Mouse (Mus musculus) intestine, embryonic 15.5 days (tissue): Measurements from ENCODE around the gene Kif3c. TPM values are rescaled to one million over a fixed set of nuclear protein-coding genes. Genes with fewer than 3 reads are reported as not detected.

Experiments used
- ATAC-seq: fragments of 200-750 bp; cut with Nextera tagmentation; 2 replicates; pipeline ENCODE4 v1.8.0; 2017; ENCODE audit warnings: moderate TSS enrichment, moderate library complexity
- H3K27ac ChIP-seq: fragments of 300-500 bp; sonication (generic); 2 replicates; pipeline ENCODE4 v1.5.1; 2015; ENCODE audit warnings: mild to moderate bottlenecking, inconsistent platforms
- H3K27me3 ChIP-seq: fragments of 300-500 bp; sonication (generic); replicated peaks from 2 replicates; pipeline ENCODE4 v1.6.1; 2015; ENCODE audit warnings: inconsistent platforms
- H3K36me3 ChIP-seq: fragments of 300-500 bp; sonication (generic); 2 replicates; pipeline ENCODE4 v1.6.1; 2015; ENCODE audit warnings: inconsistent platforms
- H3K4me1 ChIP-seq: fragments of 300-500 bp; sonication (generic); replicated peaks from 2 replicates; pipeline ENCODE4 v1.6.1; 2015; ENCODE audit warnings: inconsistent platforms
- H3K4me2 ChIP-seq: fragments of 300-500 bp; sonication (generic); replicated peaks from 2 replicates; pipeline ENCODE4 v1.6.1; 2015; ENCODE audit warnings: mild to moderate bottlenecking, inconsistent platforms
- H3K4me3 ChIP-seq: fragments of 300-500 bp; sonication (generic); replicated peaks from 2 replicates; pipeline ENCODE4 v1.5.1; 2015; ENCODE audit warnings: inconsistent platforms
- H3K9ac ChIP-seq: fragments of 300-500 bp; sonication (generic); 2 replicates; pipeline ENCODE4 v1.6.1; 2015; ENCODE audit warnings: inconsistent platforms
- H3K9me3 ChIP-seq: fragments of 300-500 bp; sonication (generic); 2 replicates; pipeline ENCODE4 v1.6.1; 2016; ENCODE audit warnings: inconsistent platforms
- WGBS: fragments of 180-500 bp; shearing (Covaris S2); methylation state at CpG from one replicate; pipeline ENCODE4 v1.1.7; 2015; 5-methylcytosine and 5-hydroxymethylcytosine counted together
- polyA plus RNA-seq: library from polyadenylated mRNA; unstranded; fragments of >200 nt; fragmentation: Nextera tagmentation; extraction: Ambion mirVana; gene quantifications from 2 replicates; pipeline ENCODE4 v1.2.1, GENCODE M21; 2015

Gene Kif3c
- polyA plus RNA-seq, 1 experiment from 2014 or later, result 8.7 TPM

GRCm38 (mm10) chr12:3373566-3373965, 8.6 kb downstream of the Kif3c start:
- WGBS, result 95% methylated on average over 6 of the region's 6 CpGs
- no peak for ATAC-seq

GRCm38 (mm10) chr12:3374552-3374951, 9.6 kb downstream of the Kif3c start:
- no peaks in the 10 kb centered on the region for H3K27me3 ChIP-seq
- H3K36me3 ChIP-seq, result no peaks in the 10 kb centered on the region
- H3K4me2 ChIP-seq, result no peak overlapping the region
- no peak overlapping the region for H3K9ac ChIP-seq
- no peaks in the 10 kb centered on the region for H3K4me1 ChIP-seq
- ATAC-seq, result no peak
- no peaks in the 10 kb centered on the region for H3K9me3 ChIP-seq
- WGBS, result 73% methylated on average over 5 of the region's 5 CpGs
- no peak overlapping the region for H3K27ac ChIP-seq
- H3K4me3 ChIP-seq, result no peak overlapping the region

More at GRCm38 (mm10) chr12:3373566-3373965, 8.6 kb downstream of the Kif3c start:
- Histone ChIP-seq H3K9ac (no peak overlapping the region), H3K4me3 (no peak overlapping the region), H3K27me3 (no peaks in the 10 kb centered on the region), H3K36me3 (no peaks in the 10 kb centered on the region), H3K4me1 (peaks cover 4% of the 10 kb centered on the region; the same call in 1 of the 2 replicates), H3K4me2 (no peak overlapping the region), H3K9me3 (no peaks in the 10 kb centered on the region), H3K27ac (no peak overlapping the region)

DNA sequence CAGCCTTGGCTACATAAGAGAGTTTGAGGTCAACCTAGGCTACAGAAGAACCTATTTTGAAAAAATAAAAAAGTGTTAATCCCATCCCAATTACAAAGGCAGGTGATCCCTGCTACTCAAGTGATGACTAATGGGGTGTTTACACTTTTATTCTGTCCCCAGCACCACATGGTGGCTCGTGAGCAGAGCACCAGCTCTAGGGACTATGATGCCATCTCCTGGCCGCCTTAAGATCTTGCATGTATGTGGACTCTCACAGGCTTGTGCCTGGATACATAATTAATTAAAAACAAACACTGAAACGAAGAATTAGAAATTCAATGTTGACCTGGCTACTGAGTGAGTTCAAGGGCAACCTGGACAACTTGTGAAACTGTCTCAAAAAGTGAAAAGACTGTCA, 12.3 kb downstream of the Kif3c start:
- 27% methylated on average over 3 of the region's 3 CpGs for WGBS

DNA sequence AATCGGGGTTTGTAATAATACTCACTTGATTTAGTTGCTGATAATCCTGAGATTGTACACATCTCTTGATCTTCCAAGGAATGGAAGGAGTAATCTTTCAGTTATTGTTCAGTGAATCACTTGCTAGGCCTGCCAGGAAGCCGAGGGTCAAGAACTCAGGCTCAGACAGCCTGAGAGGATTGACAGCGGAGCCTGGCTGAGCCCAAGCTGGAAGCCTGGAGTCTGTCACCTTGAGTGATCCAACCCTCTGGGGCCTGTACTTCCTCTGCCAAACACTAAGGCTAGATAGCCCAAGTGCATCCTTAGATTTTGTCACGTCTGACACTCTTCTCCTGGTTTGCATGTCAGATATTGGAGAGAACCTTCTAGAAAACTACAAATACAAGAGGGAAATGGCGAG, 12.8 kb downstream of the Kif3c start:
- no peak for ATAC-seq
- WGBS, result 69% methylated on average over 5 of the region's 5 CpGs

More for the DNA sequence above, 12.3 kb downstream of the Kif3c start:
- H3K27ac ChIP-seq, result no peak overlapping the region
- H3K4me2 ChIP-seq, result no peak overlapping the region
- H3K9ac ChIP-seq, result no peak overlapping the region
- H3K36me3 ChIP-seq, result no peaks in the 10 kb centered on the region
- no peaks in the 10 kb centered on the region for H3K9me3 ChIP-seq
- no peaks in the 10 kb centered on the region for H3K27me3 ChIP-seq
- no peak for ATAC-seq
- H3K4me1 ChIP-seq, result no peaks in the 10 kb centered on the region
- no peak overlapping the region for H3K4me3 ChIP-seq

DNA sequence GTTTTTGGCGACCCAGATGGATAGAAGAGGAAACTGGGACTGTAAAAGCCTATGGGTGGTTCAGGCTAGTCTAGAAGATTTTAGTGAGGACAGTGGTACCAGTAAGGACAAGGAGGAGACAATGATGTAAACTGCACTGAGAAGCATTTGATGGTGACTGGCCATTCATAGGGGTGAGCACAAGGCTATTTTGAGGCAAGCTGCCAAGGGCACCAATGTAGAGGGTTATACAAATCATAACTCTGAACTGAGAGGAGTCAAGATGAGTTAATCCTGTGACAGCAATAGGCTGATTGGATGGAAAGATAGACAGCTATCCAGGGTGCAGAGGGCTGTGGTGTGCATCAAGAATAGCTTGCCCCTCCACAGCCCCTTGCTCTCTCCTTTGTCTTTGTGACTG, 19.9 kb downstream of the Kif3c start:
- Histone ChIP-seq H3K4me1 (no peaks in the 10 kb centered on the region), H3K27ac (no peak overlapping the region), H3K9me3 (no peaks in the 10 kb centered on the region), H3K36me3 (no peaks in the 10 kb centered on the region), H3K4me2 (no peak overlapping the region), H3K9ac (no peak overlapping the region), H3K4me3 (no peak overlapping the region), H3K27me3 (no peaks in the 10 kb centered on the region)
- no peak for ATAC-seq
- WGBS, result 50% methylated on average over 1 of the region's 1 CpGs

More for the DNA sequence above, 12.8 kb downstream of the Kif3c start:
- no peak overlapping the region for H3K4me2 ChIP-seq
- H3K27me3 ChIP-seq, result no peaks in the 10 kb centered on the region
- H3K36me3 ChIP-seq, result no peaks in the 10 kb centered on the region
- no peak overlapping the region for H3K9ac ChIP-seq
- H3K9me3 ChIP-seq, result no peaks in the 10 kb centered on the region
- no peak overlapping the region for H3K4me3 ChIP-seq
- no peak overlapping the region for H3K27ac ChIP-seq
- H3K4me1 ChIP-seq, result no peaks in the 10 kb centered on the region

DNA sequence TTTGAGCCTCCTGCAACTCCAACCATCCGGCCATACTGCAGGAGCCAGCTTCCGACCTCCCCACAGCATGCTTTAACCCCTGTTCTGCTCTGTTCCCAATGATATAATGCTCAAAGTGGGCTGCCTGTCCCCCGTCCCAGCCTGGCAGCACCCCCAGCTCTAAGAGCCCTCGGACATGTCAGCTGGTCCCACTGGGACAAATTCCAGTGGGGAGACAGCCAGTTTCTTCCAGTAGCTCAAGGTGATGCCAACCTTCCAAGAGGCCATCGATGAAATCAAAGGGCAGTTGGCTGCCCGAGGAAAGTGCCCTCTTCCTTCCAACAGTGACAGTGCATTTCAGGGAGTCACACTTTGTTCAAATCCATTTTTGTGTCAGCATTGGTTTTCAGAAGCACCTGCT, 20.3 kb downstream of the Kif3c start:
- Histone ChIP-seq H3K9ac (no peak overlapping the region), H3K9me3 (no peaks in the 10 kb centered on the region), H3K36me3 (no peaks in the 10 kb centered on the region), H3K27ac (no peak overlapping the region), H3K27me3 (no peaks in the 10 kb centered on the region), H3K4me1 (no peaks in the 10 kb centered on the region), H3K4me3 (no peak overlapping the region), H3K4me2 (no peak overlapping the region)
- ATAC-seq, result no peak
- 81% methylated on average over 6 of the region's 6 CpGs for WGBS

DNA sequence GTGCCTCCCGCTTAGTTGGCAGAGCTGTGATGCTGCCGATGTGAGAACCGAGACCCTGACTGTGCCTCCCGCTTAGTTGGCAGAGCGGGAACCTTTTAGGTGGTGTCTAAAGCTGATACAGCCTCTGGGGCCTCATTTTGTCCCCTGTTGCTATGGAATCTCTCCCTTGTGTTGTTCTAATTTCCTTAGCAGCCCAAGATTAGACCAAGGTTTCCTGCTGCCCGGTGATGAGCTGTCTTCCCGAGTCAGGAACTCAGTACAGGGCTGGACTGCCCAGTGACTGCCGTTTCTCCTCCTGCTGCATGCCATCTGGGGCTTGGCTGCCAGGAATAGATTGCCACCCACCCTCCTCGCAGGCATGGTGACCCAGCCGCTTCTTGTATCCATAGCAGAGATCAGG, 21.0 kb downstream of the Kif3c start:
- WGBS, result 79% methylated on average over 10 of the region's 10 CpGs
- no peaks in the 10 kb centered on the region for H3K36me3 ChIP-seq
- H3K9ac ChIP-seq, result no peak overlapping the region
- no peak for ATAC-seq
- no peak overlapping the region for H3K4me3 ChIP-seq
- H3K4me2 ChIP-seq, result no peak overlapping the region
- no peaks in the 10 kb centered on the region for H3K4me1 ChIP-seq
- H3K27ac ChIP-seq, result no peak overlapping the region
- no peaks in the 10 kb centered on the region for H3K9me3 ChIP-seq
- no peaks in the 10 kb centered on the region for H3K27me3 ChIP-seq

DNA sequence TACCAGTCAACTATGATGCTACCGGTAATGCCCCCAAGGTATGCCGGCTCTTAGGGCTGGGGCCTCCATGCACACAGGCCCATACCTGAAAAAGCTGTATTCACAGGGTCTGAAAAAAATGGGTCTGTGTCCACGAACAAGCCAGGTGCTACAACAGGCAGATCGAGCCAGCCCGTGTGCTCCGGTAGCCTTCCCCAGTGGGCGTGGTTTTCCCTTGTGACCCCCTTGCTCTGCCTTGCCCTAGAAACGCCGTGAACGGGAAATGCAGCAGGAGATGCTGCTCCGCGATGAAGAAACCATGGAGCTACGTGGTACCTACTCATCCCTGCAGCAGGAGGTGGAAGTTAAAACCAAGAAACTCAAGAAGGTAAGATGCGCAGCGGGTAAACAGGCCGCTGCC, 23.0 kb downstream of the Kif3c start:
- no peak overlapping the region for H3K4me3 ChIP-seq
- no peak overlapping the region for H3K27ac ChIP-seq
- no peak overlapping the region for H3K4me2 ChIP-seq
- 93% methylated on average over 16 of the region's 16 CpGs for WGBS
- H3K27me3 ChIP-seq, result no peaks in the 10 kb centered on the region
- no peaks in the 10 kb centered on the region for H3K9me3 ChIP-seq
- H3K9ac ChIP-seq, result no peak overlapping the region
- ATAC-seq, result no peak
- no peaks in the 10 kb centered on the region for H3K4me1 ChIP-seq
- H3K36me3 ChIP-seq, result no peaks in the 10 kb centered on the region

DNA sequence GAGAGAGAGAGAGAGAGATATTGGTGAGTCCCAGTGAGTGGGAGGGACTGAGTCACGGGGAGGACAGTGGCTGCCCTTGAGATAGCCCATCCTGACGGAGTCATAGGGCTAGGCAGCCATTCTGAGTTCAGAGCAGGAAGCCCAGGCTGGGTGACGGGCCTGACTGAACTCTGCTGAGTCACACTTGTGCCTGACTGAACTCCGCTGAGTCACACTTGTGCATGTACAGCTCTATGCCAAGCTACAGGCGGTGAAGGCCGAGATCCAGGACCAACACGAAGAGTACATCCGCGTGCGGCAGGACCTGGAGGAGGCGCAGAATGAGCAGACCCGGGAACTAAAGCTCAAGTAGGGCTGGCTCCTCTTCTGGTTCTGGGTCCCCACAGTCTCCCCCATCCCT, 24.5 kb downstream of the Kif3c start:
- Histone ChIP-seq H3K4me1 (no peaks in the 10 kb centered on the region), H3K27me3 (no peaks in the 10 kb centered on the region), H3K9me3 (no peaks in the 10 kb centered on the region), H3K27ac (no peak overlapping the region), H3K4me3 (no peak overlapping the region), H3K9ac (no peak overlapping the region), H3K4me2 (no peak overlapping the region), H3K36me3 (no peaks in the 10 kb centered on the region)
- 0 out of 2 replicates have a peak, but pooled peaks have one; percentile 32 for ATAC-seq
- 94% methylated on average over 12 of the region's 12 CpGs for WGBS

- Histone ChIP-seq H3K4me1 (no peaks in the 10 kb centered on the region), H3K36me3 (no peaks in the 10 kb centered on the region), H3K4me3 (no peak overlapping the region), H3K27ac (no peak overlapping the region), H3K27me3 (no peaks in the 10 kb centered on the region), H3K9ac (no peak overlapping the region), H3K9me3 (no peaks in the 10 kb centered on the region), H3K4me2 (no peak overlapping the region)
- ATAC-seq, result no peak
- 100% methylated on average over 2 of the region's 2 CpGs for WGBS
Observed at GRCm38 (mm10) chr12:3390071-3390470, 25.1 kb downstream of the Kif3c start.

DNA sequence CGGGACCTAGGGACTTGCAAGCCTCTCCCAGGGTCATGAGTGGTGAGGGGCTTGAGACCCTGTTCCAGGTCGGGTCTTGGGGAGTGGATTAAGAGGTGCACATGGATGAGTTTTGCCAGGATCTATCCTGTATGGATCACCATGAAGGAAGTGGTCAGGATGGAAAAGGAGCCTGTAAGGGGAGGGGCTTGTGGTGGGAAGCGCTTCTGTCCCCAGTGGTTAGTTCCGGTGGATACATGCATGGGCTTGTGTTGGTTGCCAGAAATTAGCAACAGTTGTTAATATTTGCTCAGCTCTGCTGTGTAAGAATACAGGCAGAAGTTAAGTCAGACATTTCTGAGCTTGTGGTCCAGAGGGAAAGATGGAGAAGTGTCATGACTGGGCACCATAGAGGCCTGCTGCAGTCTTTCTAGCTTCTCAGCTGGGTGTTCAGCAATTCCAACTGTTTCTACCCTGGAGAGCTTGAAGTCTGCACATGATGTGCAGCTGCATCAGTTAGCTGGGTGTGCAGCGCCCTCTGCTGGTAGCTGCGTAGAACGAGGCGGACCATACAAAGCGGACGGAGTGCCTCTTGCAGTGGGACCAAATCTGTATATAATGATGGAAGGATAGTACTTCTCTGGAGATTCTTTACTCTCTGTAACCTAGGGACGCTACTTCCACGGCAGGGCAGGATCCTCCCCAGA, 25.8 kb downstream of the Kif3c start:
- no peaks in the 10 kb centered on the region for H3K4me1 ChIP-seq
- H3K36me3 ChIP-seq, result no peaks in the 10 kb centered on the region
- H3K27me3 ChIP-seq, result no peaks in the 10 kb centered on the region
- no peak overlapping the region for H3K4me2 ChIP-seq
- H3K4me3 ChIP-seq, result no peak overlapping the region
- peak; percentile 82 for ATAC-seq
- H3K9ac ChIP-seq, result no peak overlapping the region
- WGBS, result 34% methylated on average over 12 of the region's 12 CpGs
- no peaks in the 10 kb centered on the region for H3K9me3 ChIP-seq
- H3K27ac ChIP-seq, result no peak overlapping the region

- Histone ChIP-seq H3K27me3 (no peaks in the 10 kb centered on the region), H3K9me3 (no peaks in the 10 kb centered on the region), H3K9ac (no peak overlapping the region), H3K4me1 (no peaks in the 10 kb centered on the region), H3K27ac (no peak overlapping the region), H3K4me3 (no peak overlapping the region), H3K36me3 (no peaks in the 10 kb centered on the region), H3K4me2 (no peak overlapping the region)
- ATAC-seq, result no peak
- 79% methylated on average over 1 of the region's 1 CpGs for WGBS
Observed at GRCm38 (mm10) chr12:3391276-3391675, 26.3 kb downstream of the Kif3c start.

GRCm38 (mm10) chr12:3393140-3393539, 28.2 kb downstream of the Kif3c start:
- no peak for ATAC-seq
- WGBS, result 78% methylated on average over 4 of the region's 4 CpGs
- H3K27me3 ChIP-seq, result no peaks in the 10 kb centered on the region
- no peaks in the 10 kb centered on the region for H3K9me3 ChIP-seq
- H3K4me2 ChIP-seq, result no peak overlapping the region
- H3K4me1 ChIP-seq, result no peaks in the 10 kb centered on the region
- no peak overlapping the region for H3K4me3 ChIP-seq
- H3K36me3 ChIP-seq, result no peaks in the 10 kb centered on the region
- H3K27ac ChIP-seq, result no peak overlapping the region
- H3K9ac ChIP-seq, result no peak overlapping the region
